Mouse (Mus musculus): ENCODE results near the gene Zfp787.
A peak's percentile ranks its signal among the peaks of the same experiment; 100 is the strongest.
"Not testable (repeated sequence)": the region's sequence is repeated elsewhere in the genome, so short reads cannot be mapped to it uniquely, and the experiment has no call there.

The Zfp787 gene

GRCm38 (mm10) chr7:6161541-6161940 lies 5.7 kb upstream of the Zfp787 start:
- no peak for DNase-seq

DNA sequence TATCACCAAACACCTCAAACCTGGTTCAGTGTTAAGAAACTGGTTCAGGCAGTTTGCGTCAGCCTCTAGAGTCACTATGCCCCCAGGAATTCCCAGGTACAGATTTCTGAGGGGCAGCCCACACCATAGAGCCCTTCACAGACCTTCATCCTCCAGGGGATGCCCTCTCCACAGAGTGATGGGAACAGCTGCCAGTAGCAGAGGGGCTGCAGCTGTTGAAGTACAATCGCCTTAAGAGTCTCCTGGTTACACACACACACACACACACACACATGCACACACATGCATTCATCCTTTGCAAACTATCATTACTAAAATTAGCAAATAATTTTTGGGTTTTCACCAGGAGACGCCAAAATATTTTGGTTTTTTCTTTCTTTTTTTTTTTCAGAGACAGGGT lies 3.8 kb upstream of the Zfp787 start:
- DNase-seq = no peak

- no peak for DNase-seq
Measured at GRCm38 (mm10) chr7:6157479-6157878, 1.7 kb upstream of the Zfp787 start.

GRCm38 (mm10) chr7:6156901-6157472 lies 1.2 kb upstream of the Zfp787 start:
- DNase-seq = no peak

DNA sequence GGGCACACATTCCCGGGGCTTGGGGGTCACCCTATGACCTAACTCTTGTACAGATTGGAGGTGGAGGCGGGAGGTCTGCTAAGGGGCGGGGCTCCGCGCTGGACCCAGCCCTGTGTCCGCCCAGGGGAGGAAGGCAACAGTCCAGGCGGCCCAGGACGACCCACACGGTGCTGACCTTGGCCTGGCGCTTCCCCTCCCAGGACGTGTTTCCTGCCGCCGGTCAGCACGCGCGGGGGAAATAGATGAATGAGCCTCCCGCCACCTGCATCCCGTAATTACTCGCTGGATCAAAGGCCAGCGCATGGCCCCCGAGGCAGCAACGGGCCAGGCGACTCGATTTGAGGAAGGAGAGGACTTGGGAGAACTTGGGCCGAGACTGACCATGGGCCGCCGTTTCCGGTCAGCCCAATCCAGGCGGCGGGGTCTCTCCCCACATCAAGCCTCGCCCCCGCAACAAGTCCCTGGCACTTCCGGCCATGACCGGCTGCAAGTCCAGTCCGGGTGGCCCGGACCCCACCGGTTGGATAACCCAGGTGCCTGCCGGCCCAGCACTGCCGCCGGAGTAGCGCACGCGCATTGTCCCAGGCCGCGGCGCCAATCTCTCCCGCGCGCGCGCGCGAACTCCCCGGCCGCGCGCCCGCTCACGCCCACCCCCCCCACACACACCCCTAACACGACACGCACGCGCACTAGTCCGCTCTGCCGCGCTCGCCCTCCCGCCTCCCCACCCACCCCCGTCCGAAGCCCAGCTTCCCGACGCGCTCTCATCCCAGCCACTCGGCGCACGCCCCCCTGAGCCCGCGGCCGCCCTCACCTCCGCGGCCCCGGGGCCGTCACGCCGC lies 545 bp downstream of the Zfp787 start:
- peak; percentile 92 for DNase-seq

GRCm38 (mm10) chr7:6154164-6154563 lies 1.6 kb downstream of the Zfp787 start:
- DNase-seq = no peak

DNA sequence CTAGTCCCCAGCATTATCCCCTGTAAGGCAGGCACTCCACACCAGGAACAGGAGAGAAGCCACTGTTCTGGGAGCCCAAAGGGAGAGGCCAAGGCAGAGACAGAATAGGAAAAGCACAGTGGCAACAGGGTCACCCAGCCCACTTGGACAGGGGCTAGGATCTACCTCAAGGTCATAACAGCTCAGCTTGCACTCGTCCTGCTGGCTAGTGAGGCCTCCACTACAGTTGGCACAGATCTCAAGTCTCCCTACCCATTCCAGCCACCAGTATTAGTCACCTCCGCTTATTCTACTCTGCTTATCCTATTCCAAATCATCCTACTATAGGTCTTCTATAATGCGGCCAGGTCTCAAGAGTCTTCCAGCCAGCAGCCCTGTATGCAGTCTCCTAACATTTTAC lies 2.7 kb downstream of the Zfp787 start:
- no peak for DNase-seq

DNA sequence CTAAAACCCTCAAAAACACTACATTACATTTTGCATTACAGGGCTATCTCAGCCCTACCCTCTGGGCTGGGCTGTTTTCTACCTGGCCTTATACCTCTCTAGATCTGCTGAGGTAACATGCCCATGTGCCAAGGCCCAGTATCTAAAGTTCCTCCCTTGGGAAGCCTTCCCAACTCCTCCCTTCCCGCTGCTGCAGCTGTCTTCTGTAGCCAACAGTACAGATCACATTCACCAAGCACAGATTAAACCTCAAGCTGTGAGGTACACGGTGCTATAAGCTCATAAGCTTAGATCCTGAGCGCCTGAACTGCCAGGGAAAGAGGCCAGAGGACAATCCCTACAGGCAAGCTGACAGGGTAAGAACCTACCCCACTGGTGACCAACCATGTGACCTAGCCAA lies 3.8 kb downstream of the Zfp787 start:
- no peak for DNase-seq

DNA sequence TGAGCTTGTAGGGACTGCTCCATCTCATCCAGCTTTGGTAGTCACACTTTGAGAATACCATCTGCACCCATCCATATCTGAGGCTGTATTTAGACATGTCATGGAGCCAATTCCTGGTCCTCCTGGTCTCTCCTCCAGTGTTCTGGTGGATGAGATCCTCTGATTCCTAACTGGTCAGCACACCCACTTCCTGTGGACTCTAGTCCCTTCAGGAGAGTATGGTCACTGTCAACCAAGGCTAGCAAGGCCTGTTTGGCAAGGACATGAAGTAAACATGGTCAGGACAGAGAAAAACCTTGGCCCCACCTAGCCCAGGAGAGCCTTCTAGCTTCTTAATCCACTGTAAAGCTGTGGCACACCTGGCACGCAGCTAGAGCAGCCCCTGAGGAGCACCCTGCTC lies 4.5 kb downstream of the Zfp787 start:
- no peak for DNase-seq

DNA sequence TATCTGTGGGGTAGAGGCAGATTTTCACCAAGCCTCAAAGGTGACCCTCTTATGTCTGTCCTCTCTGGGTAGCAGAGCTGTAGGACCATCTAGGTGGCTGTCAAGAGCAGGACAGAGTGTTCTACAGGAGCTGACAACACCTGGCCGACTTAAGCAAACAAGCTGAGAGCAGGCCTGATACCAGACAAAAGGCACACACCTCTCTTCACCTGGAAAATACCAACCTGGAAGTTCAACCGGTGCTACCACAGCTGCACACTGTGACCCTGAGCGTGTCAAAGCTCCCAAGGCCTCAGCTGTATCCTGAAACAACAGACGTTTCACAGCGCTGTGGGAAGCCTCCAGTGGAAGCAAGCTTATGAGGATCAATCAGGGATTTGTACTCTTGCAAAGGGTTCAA lies 8.1 kb downstream of the Zfp787 start:
- DNase-seq = no peak

DNA sequence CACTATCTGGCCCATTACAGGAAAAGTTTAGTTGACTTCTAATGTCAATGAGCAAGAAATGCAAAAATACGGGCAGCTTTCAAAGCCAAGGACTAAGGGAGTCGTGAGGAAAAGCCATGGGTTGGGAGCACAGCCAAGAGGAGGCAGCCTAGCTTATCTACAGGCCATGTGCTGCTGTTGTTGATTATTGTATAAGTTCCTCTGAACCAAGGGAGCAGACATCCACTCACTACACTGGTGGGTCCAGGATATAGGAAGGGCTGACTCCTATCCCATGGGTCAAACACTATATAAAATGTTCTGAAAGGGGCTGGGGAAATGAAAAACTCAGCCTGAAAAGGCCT lies 8.8 kb downstream of the Zfp787 start:
- DNase-seq = no peak

GRCm38 (mm10) chr7:6146194-6146981 lies 9.4 kb downstream of the Zfp787 start:
- no peak for DNase-seq

GRCm38 (mm10) chr7:6145423-6146188 lies 10.2 kb downstream of the Zfp787 start:
- DNase-seq = no peak

DNA sequence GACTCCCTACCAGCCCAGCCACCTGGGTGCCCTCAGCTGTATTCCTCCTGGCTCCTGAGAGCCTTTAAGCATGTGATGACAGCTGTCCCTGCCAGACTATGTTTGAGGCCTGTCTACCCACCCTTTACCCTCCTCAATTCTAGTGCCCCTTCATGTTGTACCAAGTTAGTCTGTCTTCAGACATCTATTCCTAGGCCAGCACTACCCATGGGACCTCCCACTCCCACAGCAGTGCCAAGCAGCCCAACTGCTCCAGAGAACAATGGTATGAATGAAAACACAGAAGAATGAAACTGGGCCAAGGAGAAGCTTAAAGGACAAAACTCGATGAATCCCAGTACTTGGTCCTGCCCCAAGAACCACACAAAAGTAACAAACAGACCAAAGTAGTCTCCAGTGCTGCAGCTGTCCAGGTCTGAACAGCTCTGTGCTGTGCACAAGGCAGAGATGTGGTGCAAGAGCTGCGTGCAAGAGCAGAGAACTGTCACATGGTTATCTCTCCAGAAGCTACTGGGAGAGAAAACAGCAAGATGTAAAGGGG lies 11.7 kb downstream of the Zfp787 start:
- DNase-seq = no peak

DNA sequence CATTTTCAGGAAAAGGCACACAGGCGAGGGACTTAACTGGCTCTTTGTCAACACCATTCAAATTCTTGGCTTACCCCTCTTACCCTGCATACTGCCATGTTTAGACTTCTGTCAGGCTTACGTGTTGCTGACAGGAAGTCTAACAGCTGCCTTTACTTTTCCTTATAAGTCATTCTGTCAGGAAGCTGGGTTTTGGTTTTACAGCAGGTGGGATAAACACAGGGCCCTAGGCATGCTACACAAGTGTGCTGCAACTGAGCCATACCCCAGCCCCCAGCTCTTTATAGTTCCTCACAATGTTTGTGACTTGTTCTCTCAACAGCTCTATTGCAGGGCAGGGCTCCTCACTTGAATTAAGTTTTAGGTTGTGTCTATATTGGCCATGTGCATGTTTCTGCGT lies 16.5 kb downstream of the Zfp787 start:
- DNase-seq = no peak

- no peak for DNase-seq
Measured at GRCm38 (mm10) chr7:6136497-6136896, 19.3 kb downstream of the Zfp787 start.

DNA sequence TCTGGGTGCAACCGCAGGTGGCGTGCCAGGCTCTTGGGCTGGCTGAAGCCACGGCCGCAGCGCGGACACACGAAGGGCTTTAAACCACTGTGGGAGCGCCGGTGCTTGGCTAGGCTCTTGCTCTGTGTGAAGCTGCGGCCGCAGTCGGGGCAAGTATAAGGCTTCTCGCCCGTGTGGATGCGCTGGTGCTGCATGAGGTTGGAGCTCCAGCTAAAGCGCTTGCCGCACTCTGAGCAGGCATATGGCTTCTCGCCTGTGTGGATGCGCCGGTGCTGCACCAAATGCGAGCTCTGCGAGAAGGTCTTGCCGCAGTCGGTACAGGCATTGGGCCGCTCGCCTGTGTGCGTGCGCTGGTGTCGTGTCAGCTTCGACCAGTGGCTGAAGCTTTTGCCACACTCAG lies 23.2 kb downstream of the Zfp787 start:
- DNase-seq = no peak

DNA sequence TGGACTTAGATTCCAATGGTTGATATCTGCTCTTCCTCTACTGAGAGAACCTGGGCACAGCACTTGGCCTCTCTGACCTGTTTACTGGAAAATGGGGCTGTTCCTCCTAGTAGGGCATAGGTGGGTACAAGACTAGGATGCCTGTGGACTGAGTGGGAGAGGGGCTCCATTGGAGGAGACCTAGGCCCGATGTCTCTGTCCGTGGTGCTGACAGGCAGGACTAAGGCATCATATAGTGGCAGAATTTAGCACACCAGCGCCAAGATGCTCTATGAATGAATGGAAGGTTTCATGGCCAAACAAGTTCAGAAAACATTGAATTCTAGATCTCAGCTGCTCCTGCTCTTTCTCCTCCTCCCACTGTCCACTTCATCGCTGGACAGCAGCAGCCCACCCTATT lies 25.5 kb downstream of the Zfp787 start:
- no peak for DNase-seq

DNA sequence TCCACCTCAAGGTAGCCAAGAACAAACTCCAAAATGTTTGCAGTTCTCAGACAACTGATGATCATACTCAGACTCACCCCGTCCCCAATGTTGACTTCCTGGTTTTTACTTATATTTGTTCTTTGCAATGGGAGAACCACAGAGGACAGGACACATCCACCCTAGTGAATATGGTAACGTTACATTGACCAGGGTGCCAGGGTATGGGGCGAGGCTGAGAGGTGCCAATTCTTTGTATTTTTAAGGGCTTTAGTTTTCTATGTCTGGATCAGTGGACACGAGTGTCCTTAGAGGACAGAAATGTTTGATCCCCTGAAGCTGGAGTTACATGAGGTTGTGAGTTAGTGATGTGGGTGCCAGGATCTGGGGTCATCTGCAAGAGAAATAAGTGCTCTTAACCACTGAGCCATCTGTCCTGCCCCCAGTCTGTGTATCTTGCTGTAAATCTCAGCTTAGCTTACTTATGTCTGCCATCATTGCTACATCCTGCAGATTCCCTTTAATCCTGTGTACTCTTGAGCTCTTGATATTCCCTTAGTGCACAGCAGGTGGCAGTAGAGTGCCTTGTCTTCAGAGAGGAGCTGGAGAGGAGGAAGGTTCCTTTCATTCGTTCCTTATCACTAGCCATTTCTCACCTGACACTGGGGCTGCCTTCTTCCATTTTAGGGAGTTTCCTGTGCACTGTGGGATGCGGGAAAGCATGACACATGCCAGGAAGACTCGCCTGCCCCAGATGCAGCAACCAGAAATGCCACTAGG lies 28.9 kb downstream of the Zfp787 start:
- peak; percentile 82 for DNase-seq

- not testable (repeated sequence) for DNase-seq
Measured at GRCm38 (mm10) chr7:6121128-6121527, 34.7 kb downstream of the Zfp787 start.

- not testable (repeated sequence) for DNase-seq
Measured at GRCm38 (mm10) chr7:6120104-6120503, 35.7 kb downstream of the Zfp787 start.

DNA sequence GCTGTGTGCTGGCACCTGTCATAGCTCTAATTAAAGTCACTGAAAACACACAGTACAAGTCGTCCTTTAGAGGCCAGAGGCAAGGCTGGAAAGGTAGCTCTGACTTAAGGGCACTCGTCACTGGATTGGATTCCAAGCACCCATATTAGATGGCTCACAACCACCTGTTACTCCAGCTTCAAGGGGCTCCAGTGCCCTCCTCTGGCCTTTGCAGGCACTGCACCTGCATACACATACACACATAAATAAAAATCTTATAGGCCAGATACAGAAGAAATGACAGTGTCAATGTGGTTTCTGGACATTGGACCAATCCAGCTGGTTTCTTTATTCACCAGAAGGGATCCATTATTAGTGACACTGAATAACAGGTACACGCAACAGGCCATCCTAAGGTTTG lies 36.3 kb downstream of the Zfp787 start:
- DNase-seq = no peak

Measured in right cerebral cortex, postnatal 4 days (tissue).